ENCODE assay signal across 8 mouse cellular contexts in genomic region chr4:97773110-97773593, GRCm38 (mm10). TPM values are rescaled to one million over a fixed set of nuclear protein-coding genes. Genes with fewer than 3 reads are reported as not detected.
DNase-seq lines count a peak whose midpoint lies in the region; ATAC-seq and TF ChIP-seq lines count a peak whose summit lies in the region.

No protein-coding gene starts in this region.

- H3K4me2 ChIP-seq in heart, embryonic 15.5 days = peak overlapping the region; percentile 80
- H3K4me2 ChIP-seq in liver, embryonic 13.5 days = peak overlapping the region; percentile 76
- H3K4me2 ChIP-seq in stomach, embryonic 14.5 days (replicated peaks; ENCODE audit: low read depth, low read length) = peak overlapping the region; percentile 48

- WGBS in forebrain, embryonic 10.5 days = under 1% methylated on average over 14 of the region's 14 CpGs
- WGBS in heart, embryonic 15.5 days = under 1% methylated on average over 12 of the region's 14 CpGs
- under 1% methylated on average over 14 of the region's 14 CpGs for WGBS in liver, embryonic 13.5 days (ENCODE audit: insufficient replicate concordance)
- 0% methylated on average over 14 of the region's 14 CpGs for WGBS in stomach, embryonic 14.5 days

- H3K27ac ChIP-seq in forebrain, embryonic 10.5 days = peak overlapping the region; percentile 91
- H3K27ac ChIP-seq in heart, embryonic 15.5 days = peak overlapping the region; percentile 94
- no peak overlapping the region for H3K27ac ChIP-seq in liver, embryonic 13.5 days
- peak overlapping the region; percentile 96 for H3K27ac ChIP-seq in stomach, embryonic 14.5 days (ENCODE audit: low read length)

- TF ChIP-seq CTCF in E14TG2a.4 (conservative IDR thresholded peaks at IDR 0.05; ENCODE audit: low read length) = no peak

- peak overlapping the region; percentile 46; the same call in 1 of the 2 replicates for H3K9ac ChIP-seq in heart, embryonic 15.5 days
- no peak overlapping the region for H3K9ac ChIP-seq in liver, embryonic 13.5 days
- no peak overlapping the region; the same call in 1 of the 2 replicates for H3K9ac ChIP-seq in stomach, embryonic 14.5 days (replicated peaks; ENCODE audit: low read depth, low read length)

- peak overlapping the region; percentile 74 for H3K4me3 ChIP-seq in E14TG2a.4 (replicated peaks; ENCODE audit: low read length)
- peak overlapping the region; percentile 61 for H3K4me3 ChIP-seq in forebrain, embryonic 10.5 days
- H3K4me3 ChIP-seq in heart, embryonic 15.5 days = peak overlapping the region; percentile 51
- H3K4me3 ChIP-seq in liver, embryonic 13.5 days (replicated peaks) = peak overlapping the region; percentile 61
- peak overlapping the region; percentile 38 for H3K4me3 ChIP-seq in stomach, embryonic 14.5 days (ENCODE audit: low read depth, low read length)

- no peaks in the 10 kb centered on the region for H3K36me3 ChIP-seq in E14TG2a.4 (ENCODE audit: insufficient read depth, low read length)
- no peaks in the 10 kb centered on the region for H3K36me3 ChIP-seq in forebrain, embryonic 10.5 days (replicated peaks)
- H3K36me3 ChIP-seq in heart, embryonic 15.5 days = no peaks in the 10 kb centered on the region
- H3K36me3 ChIP-seq in liver, embryonic 13.5 days = no peaks in the 10 kb centered on the region
- H3K36me3 ChIP-seq in stomach, embryonic 14.5 days (ENCODE audit: control insufficient read depth, insufficient read depth, low read length) = no peaks in the 10 kb centered on the region

- no peaks in the 10 kb centered on the region for H3K9me3 ChIP-seq in E14TG2a.4 (ENCODE audit: low read length)
- H3K9me3 ChIP-seq in forebrain, embryonic 10.5 days = no peaks in the 10 kb centered on the region
- H3K9me3 ChIP-seq in heart, embryonic 15.5 days (replicated peaks) = no peaks in the 10 kb centered on the region
- no peaks in the 10 kb centered on the region for H3K9me3 ChIP-seq in liver, embryonic 13.5 days (replicated peaks)
- no peaks in the 10 kb centered on the region for H3K9me3 ChIP-seq in stomach, embryonic 14.5 days (ENCODE audit: control insufficient read depth, low read depth, low read length)

- DNase-seq in c-Kit-positive CD71-positive TER-119-negative erythroid progenitor cells, embryonic 14.5 days (ENCODE audit: low read depth) = peak; percentile 99
- DNase-seq in forebrain, embryonic 10.5 days (ENCODE audit: extremely low spot score, low spot score) = peak; percentile 77
- peak; percentile 97 for DNase-seq in kidney, postnatal 14 days
- DNase-seq in liver, embryonic 13.5 days = peak; percentile 83
- peak; percentile 93 to 95 for DNase-seq in natural killer cell, adult 2 months (ENCODE audit: low spot score in 2 of 2)

- peaks cover 21% of the 10 kb centered on the region for H3K4me1 ChIP-seq in E14TG2a.4 (replicated peaks; ENCODE audit: low read depth, low read length)
- H3K4me1 ChIP-seq in forebrain, embryonic 10.5 days = peaks cover 53% of the 10 kb centered on the region
- peaks cover 21% of the 10 kb centered on the region for H3K4me1 ChIP-seq in heart, embryonic 15.5 days (replicated peaks)
- peaks cover 23% of the 10 kb centered on the region for H3K4me1 ChIP-seq in liver, embryonic 13.5 days (replicated peaks)
- H3K4me1 ChIP-seq in stomach, embryonic 14.5 days (ENCODE audit: control insufficient read depth, insufficient read depth, low read length) = peaks cover 12% of the 10 kb centered on the region; the same call in 1 of the 2 replicates

- ATAC-seq in heart, embryonic 15.5 days (replicated peaks; ENCODE audit: insufficient number of reproducible peaks, insufficient read depth, low FRiP score, low read depth) = peak; percentile 65
- peak; percentile 65 for ATAC-seq in liver, embryonic 13.5 days (ENCODE audit: low read depth)
- ATAC-seq in stomach, embryonic 14.5 days (ENCODE audit: insufficient number of reproducible peaks, insufficient read depth, low FRiP score, low read depth) = peak; percentile 84

- peaks cover 40% of the 10 kb centered on the region for H3K27me3 ChIP-seq in E14TG2a.4 (ENCODE audit: insufficient read depth, low read length)
- peaks cover 59% of the 10 kb centered on the region for H3K27me3 ChIP-seq in forebrain, embryonic 10.5 days (ENCODE audit: poor library complexity, severe bottlenecking)
- H3K27me3 ChIP-seq in heart, embryonic 15.5 days = no peaks in the 10 kb centered on the region
- peaks cover 46% of the 10 kb centered on the region for H3K27me3 ChIP-seq in liver, embryonic 13.5 days
- H3K27me3 ChIP-seq in stomach, embryonic 14.5 days (ENCODE audit: control insufficient read depth, insufficient read depth, low read length) = no peaks in the 10 kb centered on the region

RNA-seq across cellular contexts. Expression of gene Nfia, which starts 0.6 kb away (rescaled TPM):
- 10.9 and 17.6 TPM in 2 replicates for polyA plus RNA-seq in forebrain, embryonic 10.5 days (2016; fragmentation: Nextera tagmentation; extraction: Ambion mirVana)
- polyA plus RNA-seq in heart, embryonic 15.5 days (2015; fragmentation: Nextera tagmentation; extraction: Ambion mirVana) = 46.8 and 47.9 TPM in 2 replicates
- polyA plus RNA-seq in liver, embryonic 13.5 days (2015; fragmentation: Nextera tagmentation; extraction: Ambion mirVana) = 3.0 and 3.8 TPM in 2 replicates
- 73.9 and 78.4 TPM in 2 replicates for polyA plus RNA-seq in stomach, embryonic 14.5 days (2014; fragmentation: Nextera tagmentation; extraction: Ambion mirVana)

RNA-seq across cellular contexts. Expression of gene E130114P18Rik, which starts 4.7 kb away (rescaled TPM):
- 14.3 and 21.3 TPM in 2 replicates for polyA plus RNA-seq in forebrain, embryonic 10.5 days (2016; fragmentation: Nextera tagmentation; extraction: Ambion mirVana)
- polyA plus RNA-seq in heart, embryonic 15.5 days (2015; fragmentation: Nextera tagmentation; extraction: Ambion mirVana) = 0.25 and 0.30 TPM in 2 replicates
- polyA plus RNA-seq in liver, embryonic 13.5 days (2015; fragmentation: Nextera tagmentation; extraction: Ambion mirVana) = 0.09 TPM in 1 of 2 replicates, not detected in the other
- 5.7 and 6.3 TPM in 2 replicates for polyA plus RNA-seq in stomach, embryonic 14.5 days (2014; fragmentation: Nextera tagmentation; extraction: Ambion mirVana)
